Mouse (Mus musculus): ENCODE measurements around the gene Tmem178b.

Gene Tmem178b

GRCm38 (mm10) chr6:39872901-39873591, at the start of gene Tmem178b:
TSS of gene Tmem178b (plus strand) at chr6:39873271.
- no peak for DNase-seq (ENCODE audit: low read depth, low spot score)

DNA sequence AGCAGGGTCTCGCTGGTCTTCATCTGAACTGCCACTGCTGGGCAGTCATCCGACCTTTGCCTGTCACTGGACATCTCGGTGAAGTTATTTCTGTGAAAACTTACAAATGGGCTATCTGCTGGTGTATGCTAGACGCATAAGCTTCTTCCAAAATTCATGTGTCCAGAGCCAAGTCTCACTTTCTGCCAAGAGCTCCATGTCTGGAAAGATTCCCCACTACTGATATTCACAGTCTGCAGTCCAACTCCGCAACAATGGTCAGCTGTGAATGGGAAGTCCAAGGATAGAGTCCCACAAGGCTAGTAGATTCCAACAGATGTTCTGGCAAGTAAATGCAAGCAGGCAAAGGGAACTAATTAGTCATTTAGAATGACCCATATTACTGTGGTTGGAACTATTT, 44.3 kb upstream of the Tmem178b start:
- no peak for DNase-seq (ENCODE audit: low read depth, low spot score)

GRCm38 (mm10) chr6:39843698-39844342, 29.3 kb upstream of the Tmem178b start:
- no peak for DNase-seq (ENCODE audit: low read depth, low spot score)

- no peak for DNase-seq (ENCODE audit: low read depth, low spot score)
These were observed 25.5 kb upstream of the Tmem178b start for GRCm38 (mm10) chr6:39847538-39847937.

GRCm38 (mm10) chr6:39848766-39849165, 24.3 kb upstream of the Tmem178b start:
- DNase-seq (ENCODE audit: low read depth, low spot score), result peak; percentile 45

GRCm38 (mm10) chr6:39849667-39850066, 23.4 kb upstream of the Tmem178b start:
- DNase-seq (ENCODE audit: low read depth, low spot score), result no peak

DNA sequence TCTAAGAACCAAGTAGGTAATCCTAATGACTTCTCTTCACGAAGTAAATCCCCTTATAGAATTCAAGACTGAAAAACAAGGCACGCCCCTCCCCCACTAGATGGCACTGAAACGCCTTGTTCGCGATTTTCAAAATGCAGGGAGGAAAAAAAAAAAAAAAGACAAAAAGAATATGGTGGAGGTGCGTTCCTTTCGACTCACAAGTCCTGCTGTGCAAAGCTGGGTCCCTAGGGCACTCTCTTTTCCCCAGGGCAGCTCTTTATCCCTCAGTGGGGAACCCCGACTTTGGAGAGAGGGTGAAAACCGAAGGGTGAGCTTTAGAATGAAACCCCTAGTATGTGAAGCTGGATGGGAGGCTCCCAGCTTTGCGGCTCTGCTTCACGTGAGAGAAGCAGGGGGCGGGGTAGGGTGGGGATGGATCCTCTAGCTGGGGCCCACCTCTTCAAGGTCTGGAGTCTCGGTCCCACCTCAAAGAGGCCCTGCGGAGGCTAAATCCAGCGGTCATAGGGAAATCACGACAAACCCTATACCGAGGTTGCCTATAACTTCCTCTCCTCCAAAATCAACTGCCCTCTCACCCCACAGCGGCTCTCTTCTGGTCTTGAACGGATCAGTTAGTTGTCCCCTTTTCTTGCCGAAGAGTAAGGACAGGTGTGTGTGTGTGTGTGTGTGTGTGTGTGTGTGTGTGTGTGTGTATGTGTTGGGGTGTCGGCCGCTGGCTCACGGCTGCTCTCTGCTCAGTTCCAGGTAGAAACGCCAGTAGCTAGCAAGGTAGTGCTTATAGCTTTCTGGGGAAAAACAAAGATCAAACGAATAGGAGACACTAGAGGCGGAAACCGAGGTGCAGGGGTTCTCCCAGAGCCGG, 2.6 kb upstream of the Tmem178b start:
- DNase-seq (ENCODE audit: low read depth, low spot score), result peak; percentile 46

- DNase-seq (ENCODE audit: low read depth, low spot score), result no peak
These were observed 1.4 kb upstream of the Tmem178b start for GRCm38 (mm10) chr6:39871381-39872305.

- DNase-seq (ENCODE audit: low read depth, low spot score), result no peak
These were observed 668 bp upstream of the Tmem178b start for GRCm38 (mm10) chr6:39872306-39872900.

- no peak for DNase-seq (ENCODE audit: low read depth, low spot score)
These were observed 2.1 kb downstream of the Tmem178b start for GRCm38 (mm10) chr6:39875186-39875585.

DNA sequence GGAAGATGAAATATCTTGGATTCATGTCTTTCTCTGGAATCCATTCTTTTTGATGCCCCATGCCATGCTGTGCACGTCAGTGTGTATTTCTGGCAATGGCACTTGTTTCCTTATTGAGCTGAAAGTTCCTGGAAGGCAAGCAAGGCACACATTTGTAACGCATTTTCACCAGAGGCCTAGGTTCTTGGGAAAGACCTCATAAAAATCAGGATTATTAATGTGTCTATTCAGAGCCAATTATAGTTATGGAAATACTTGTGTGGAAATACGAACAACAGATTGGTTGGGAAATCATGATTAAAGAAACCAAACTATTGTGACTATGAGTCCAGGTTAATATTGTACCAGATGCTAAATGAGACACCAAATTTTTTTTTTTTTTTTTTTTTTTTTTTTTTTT, 3.4 kb downstream of the Tmem178b start:
- no peak for DNase-seq (ENCODE audit: low read depth, low spot score)

DNA sequence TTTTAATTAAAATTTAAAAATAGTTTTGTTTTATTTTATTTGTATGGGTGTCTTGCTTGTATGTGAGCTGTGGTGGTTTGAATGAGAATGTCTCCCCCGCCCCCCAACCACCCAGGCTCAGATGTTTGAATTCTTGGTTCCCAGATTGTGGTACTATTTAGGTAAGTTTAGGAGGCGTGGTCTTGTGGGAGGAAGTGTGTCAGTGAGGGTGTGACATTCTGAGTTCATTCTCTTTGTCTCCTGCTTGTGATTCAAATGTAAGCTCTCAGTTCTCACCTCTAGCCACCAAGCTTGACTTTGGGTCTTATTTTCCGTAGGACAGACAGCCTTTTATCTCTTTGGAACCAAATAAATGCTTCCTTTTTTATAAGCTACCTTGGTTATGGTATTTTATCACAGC, 17.7 kb downstream of the Tmem178b start:
- no peak for DNase-seq (ENCODE audit: low read depth, low spot score)

DNA sequence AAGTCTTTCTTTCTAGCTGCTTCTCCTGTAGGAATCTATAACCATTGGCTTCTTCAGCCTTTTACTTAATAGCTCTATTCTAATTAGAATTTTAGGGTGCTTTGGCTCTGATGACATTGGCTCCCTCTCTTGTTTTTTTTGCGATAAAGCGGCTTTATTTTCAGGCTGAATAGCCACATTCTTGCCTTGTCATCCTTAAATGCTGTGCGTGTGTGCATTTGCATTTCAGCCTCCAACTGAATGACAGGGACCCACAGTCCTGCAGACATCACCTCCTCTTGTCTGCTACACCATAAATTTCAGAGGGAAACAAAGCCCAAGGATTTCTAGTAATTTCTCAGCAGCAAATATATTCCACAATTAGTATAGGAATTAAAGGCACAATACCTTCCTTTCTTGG, 23.4 kb downstream of the Tmem178b start:
- DNase-seq (ENCODE audit: low read depth, low spot score), result no peak

- peak; percentile 62 for DNase-seq (ENCODE audit: low read depth, low spot score)
These were observed 26.2 kb downstream of the Tmem178b start for GRCm38 (mm10) chr6:39899231-39899630.

DNA sequence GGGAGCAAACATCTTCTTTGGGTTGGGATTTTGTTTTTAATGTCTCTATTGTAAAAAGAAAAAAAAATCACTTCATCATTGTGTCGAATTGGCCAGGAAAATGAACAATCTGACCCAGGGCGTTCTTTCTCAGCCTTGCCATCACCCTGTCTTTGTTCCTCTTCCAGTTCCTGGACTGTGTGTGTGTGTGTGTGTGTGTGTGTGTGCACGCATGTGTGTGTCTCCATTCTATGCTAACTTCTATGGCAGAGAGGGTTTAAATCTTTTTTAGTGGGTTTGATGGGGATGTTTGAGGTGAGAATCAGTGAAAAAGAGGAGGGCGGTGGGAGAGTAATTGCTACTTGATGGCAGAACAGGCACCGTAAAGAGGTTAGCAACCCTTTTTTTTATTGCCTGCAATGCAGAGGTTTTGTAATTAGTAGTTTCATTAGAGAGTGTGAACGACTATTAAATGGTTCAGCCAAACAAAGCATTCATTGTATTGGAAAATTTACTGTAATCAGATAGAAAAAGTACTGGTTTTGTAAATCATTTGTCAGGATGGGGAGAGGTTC, 30.2 kb downstream of the Tmem178b start:
- no peak for DNase-seq (ENCODE audit: low read depth, low spot score)

DNA sequence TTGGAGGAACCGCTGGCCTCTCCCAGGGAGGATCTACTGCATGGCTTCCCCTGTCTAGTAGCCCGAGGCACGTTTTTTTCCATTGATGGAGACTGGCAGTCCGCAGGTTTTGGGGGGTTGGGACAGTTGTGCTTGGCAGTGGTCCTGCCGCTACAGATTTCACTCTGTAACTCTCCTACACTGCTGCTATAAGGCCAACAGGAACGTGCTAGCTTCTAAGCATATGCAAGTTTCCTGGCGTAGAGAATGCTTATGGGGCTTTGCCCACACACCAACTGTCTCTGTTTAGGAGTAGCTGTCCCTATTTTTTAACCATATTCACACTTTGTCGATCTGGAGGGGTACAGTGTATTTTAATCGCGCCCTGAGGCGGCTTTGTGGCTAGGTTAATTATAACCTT, 30.8 kb downstream of the Tmem178b start:
- DNase-seq (ENCODE audit: low read depth, low spot score), result no peak

GRCm38 (mm10) chr6:39914956-39915355, 41.9 kb downstream of the Tmem178b start:
- no peak for DNase-seq (ENCODE audit: low read depth, low spot score)

DNA sequence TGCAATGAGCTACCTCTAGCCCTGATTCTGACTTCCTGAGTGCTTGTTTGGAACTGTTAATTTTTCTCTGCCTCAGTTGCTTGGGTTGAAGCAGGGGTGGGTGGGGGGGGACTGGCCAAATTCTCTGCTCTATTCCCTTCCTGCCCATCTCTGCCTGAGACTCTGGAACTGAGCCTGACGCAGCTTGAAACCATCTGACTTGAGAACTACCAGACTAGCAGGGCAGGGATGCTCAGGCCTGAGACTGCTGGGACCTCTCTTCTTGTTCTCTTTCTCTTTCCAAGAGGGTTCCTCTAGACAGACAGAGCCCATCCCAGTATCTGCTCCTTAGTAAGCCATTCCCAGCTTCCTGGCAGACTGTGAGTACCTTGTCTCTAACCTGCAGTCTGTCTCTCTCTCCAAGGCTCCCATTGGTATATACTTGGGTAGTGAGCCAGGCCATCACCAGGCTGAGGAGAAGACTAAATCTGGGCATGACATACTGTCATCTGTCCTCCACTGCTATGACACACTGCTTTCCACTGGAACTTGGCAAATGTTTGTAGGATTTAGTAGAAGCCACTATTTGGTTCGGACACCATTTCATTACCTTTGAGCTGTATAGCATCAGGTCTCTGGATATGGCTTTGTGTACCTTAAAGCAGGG, 42.7 kb downstream of the Tmem178b start:
- no peak for DNase-seq (ENCODE audit: low read depth, low spot score)

DNA sequence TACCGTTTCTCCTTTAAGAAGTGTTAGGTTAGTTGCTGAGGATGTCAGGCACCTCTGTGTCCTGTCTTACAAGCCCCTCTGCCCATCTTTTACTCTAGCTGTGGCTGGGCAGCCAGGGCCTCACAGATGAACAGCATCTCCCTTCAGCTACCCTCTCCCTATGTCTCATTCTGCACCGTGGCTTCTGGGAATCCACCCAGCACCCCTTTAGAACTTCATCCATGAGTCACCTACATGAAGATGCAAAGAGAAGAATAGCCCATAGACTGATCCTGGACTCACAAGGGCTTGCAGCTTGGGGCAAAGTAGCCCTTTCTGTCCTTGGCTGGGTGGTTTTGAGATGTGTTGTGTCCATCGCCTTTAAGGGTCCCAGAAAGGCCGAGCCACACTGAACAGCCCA, 43.4 kb downstream of the Tmem178b start:
- DNase-seq (ENCODE audit: low read depth, low spot score), result no peak

GRCm38 (mm10) chr6:39917242-39917641, 44.2 kb downstream of the Tmem178b start:
- no peak for DNase-seq (ENCODE audit: low read depth, low spot score)

Measured in 3T3-L1 (cell line).